Mouse (Mus musculus) intestine, embryonic 16.5 days (tissue): ENCODE results near the gene Ssu72. TPM values are rescaled to one million over a fixed set of nuclear protein-coding genes. Genes with fewer than 3 reads are reported as not detected.
"Not testable (repeated sequence)": the region's sequence is repeated elsewhere in the genome, so short reads cannot be mapped to it uniquely, and the experiment has no call there.

Experiments used
- ATAC-seq: fragments of 200-750 bp; cut with Nextera tagmentation; 2 replicates; pipeline ENCODE4 v1.8.0; 2017; ENCODE audit warnings: moderate TSS enrichment, moderate library complexity
- H3K27ac ChIP-seq: fragments of 300-500 bp; sonication (generic); 2 replicates; pipeline ENCODE4 v1.5.1; 2014; ENCODE audit warnings: mild to moderate bottlenecking, low read length
- H3K27me3 ChIP-seq: fragments of 300-500 bp; sonication (generic); replicated peaks from 2 replicates; pipeline ENCODE4 v1.6.1; 2014; ENCODE audit warnings: low read length, control low read depth, mixed read lengths; ENCODE audit not compliant: control insufficient read depth, insufficient read depth
- H3K36me3 ChIP-seq: fragments of 300-500 bp; sonication (generic); 2 replicates; pipeline ENCODE4 v1.6.1; 2014; ENCODE audit warnings: low read length, control low read depth; ENCODE audit not compliant: control insufficient read depth, insufficient read depth
- H3K4me1 ChIP-seq: fragments of 300-500 bp; sonication (generic); 2 replicates; pipeline ENCODE4 v1.6.1; 2014; ENCODE audit warnings: low read length, control low read depth, mixed read lengths; ENCODE audit not compliant: control insufficient read depth, insufficient read depth
- H3K4me2 ChIP-seq: fragments of 300-500 bp; sonication (generic); 2 replicates; pipeline ENCODE4 v1.6.1; 2014; ENCODE audit warnings: low read depth, low read length, control low read depth
- H3K4me3 ChIP-seq: fragments of 300-500 bp; sonication (generic); 2 replicates; pipeline ENCODE4 v1.5.1; 2014; ENCODE audit warnings: mild to moderate bottlenecking, low read length
- H3K9ac ChIP-seq: fragments of 300-500 bp; sonication (generic); 2 replicates; pipeline ENCODE4 v1.6.1; 2014; ENCODE audit warnings: low read depth, low read length
- H3K9me3 ChIP-seq: fragments of 300-500 bp; sonication (generic); 2 replicates; pipeline ENCODE4 v1.6.1; 2016; ENCODE audit warnings: low read length, control low read depth; ENCODE audit not compliant: control insufficient read depth
- WGBS: fragments of 180-500 bp; shearing (Covaris S2); extraction: QIAGEN DNeasy Blood & Tissue Kit; methylation state at CpG from one replicate; pipeline ENCODE4 v1.1.7; 2014; 5-methylcytosine and 5-hydroxymethylcytosine counted together
- polyA plus RNA-seq: library from polyadenylated mRNA; unstranded; fragments of >200 nt; fragmentation: Nextera tagmentation; extraction: Ambion mirVana; gene quantifications from 2 replicates; pipeline ENCODE4 v1.2.1, GENCODE M21; 2015

Ssu72 gene
- polyA plus RNA-seq, 1 experiment from 2014 or later, result 163 TPM

- 56% methylated on average over 2 of the region's 2 CpGs for WGBS
- H3K9ac ChIP-seq, result no peak overlapping the region
- no peak overlapping the region for H3K4me2 ChIP-seq
- no peaks in the 10 kb centered on the region for H3K36me3 ChIP-seq
- no peak overlapping the region for H3K27ac ChIP-seq
- H3K27me3 ChIP-seq, result no peaks in the 10 kb centered on the region
- H3K4me3 ChIP-seq, result no peak overlapping the region
- H3K4me1 ChIP-seq, result peaks cover 17% of the 10 kb centered on the region
- no peaks in the 10 kb centered on the region for H3K9me3 ChIP-seq
- no peak for ATAC-seq
These were observed 32.5 kb upstream of the Ssu72 start for GRCm38 (mm10) chr4:155672082-155672481.

GRCm38 (mm10) chr4:155675991-155676390 lies 28.6 kb upstream of the Ssu72 start:
- no peaks in the 10 kb centered on the region for H3K9me3 ChIP-seq
- no peaks in the 10 kb centered on the region for H3K4me1 ChIP-seq
- H3K9ac ChIP-seq, result no peak overlapping the region
- no peaks in the 10 kb centered on the region for H3K36me3 ChIP-seq
- no peak overlapping the region for H3K27ac ChIP-seq
- 79% methylated on average over 2 of the region's 2 CpGs for WGBS
- no peak overlapping the region for H3K4me3 ChIP-seq
- no peak overlapping the region for H3K4me2 ChIP-seq
- ATAC-seq, result no peak
- no peaks in the 10 kb centered on the region for H3K27me3 ChIP-seq

- not testable (repeated sequence) for H3K4me3 ChIP-seq, H3K27me3 ChIP-seq, H3K27ac ChIP-seq, H3K9me3 ChIP-seq, H3K4me2 ChIP-seq, H3K36me3 ChIP-seq, ATAC-seq, H3K9ac ChIP-seq, H3K4me1 ChIP-seq
- WGBS, result 89% methylated on average over 15 of the region's 19 CpGs
These were observed 20.8 kb upstream of the Ssu72 start for GRCm38 (mm10) chr4:155683670-155684277.

GRCm38 (mm10) chr4:155687764-155688163 lies 16.8 kb upstream of the Ssu72 start:
- peak overlapping the region; percentile 69 for H3K27ac ChIP-seq
- H3K27me3 ChIP-seq, H3K9me3 ChIP-seq, H3K4me3 ChIP-seq, H3K9ac ChIP-seq, H3K4me2 ChIP-seq, H3K4me1 ChIP-seq, H3K36me3 ChIP-seq: not testable (repeated sequence)
- peak; percentile 72 for ATAC-seq
- WGBS, result 69% methylated on average over 4 of the region's 4 CpGs

- no peak for ATAC-seq
- Histone ChIP-seq H3K4me1 (peaks cover 10% of the 10 kb centered on the region), H3K9ac (no peak overlapping the region), H3K27ac (no peak overlapping the region), H3K4me2 (no peak overlapping the region), H3K9me3 (no peaks in the 10 kb centered on the region), H3K27me3 (no peaks in the 10 kb centered on the region), H3K36me3 (no peaks in the 10 kb centered on the region), H3K4me3 (no peak overlapping the region)
- 82% methylated on average over 12 of the region's 12 CpGs for WGBS
These were observed 13.8 kb upstream of the Ssu72 start for GRCm38 (mm10) chr4:155690571-155691375.

- no peak overlapping the region for H3K4me2 ChIP-seq
- peaks cover 19% of the 10 kb centered on the region for H3K4me1 ChIP-seq
- no peak overlapping the region for H3K9ac ChIP-seq
- no peaks in the 10 kb centered on the region for H3K27me3 ChIP-seq
- no peaks in the 10 kb centered on the region for H3K9me3 ChIP-seq
- H3K4me3 ChIP-seq, result no peak overlapping the region
- H3K27ac ChIP-seq, result no peak overlapping the region
- H3K36me3 ChIP-seq, result no peaks in the 10 kb centered on the region
- ATAC-seq, result no peak
- 95% methylated on average over 3 of the region's 3 CpGs for WGBS
These were observed 12.2 kb upstream of the Ssu72 start for GRCm38 (mm10) chr4:155692421-155692820.

- peak; percentile 81 for ATAC-seq
- Histone ChIP-seq H3K27ac (no peak within 1 kb of the TSS), H3K4me1 (peaks cover 19% of the 10 kb centered on the region), H3K9me3 (no peaks in the 10 kb centered on the region), H3K27me3 (no peaks in the 10 kb centered on the region), H3K4me3 (peak within 1 kb of the TSS; percentile 76), H3K36me3 (no peaks in the 10 kb centered on the region), H3K4me2 (peak within 1 kb of the TSS; percentile 98), H3K9ac (peak within 1 kb of the TSS; percentile 82)
- under 1% methylated on average over 25 of the region's 47 CpGs for WGBS
These were observed 10.5 kb upstream of the Ssu72 start, which contains the start of gene Fndc10 for GRCm38 (mm10) chr4:155694111-155694481. Gene Fndc10, plus strand, starts transcription at chr4:155694342.

GRCm38 (mm10) chr4:155694482-155695401 lies 9.9 kb upstream of the Ssu72 start:
- peak; percentile 72 for ATAC-seq
- Histone ChIP-seq H3K27ac (no peak overlapping the region), H3K9ac (peak overlapping the region; percentile 82), H3K4me2 (peak overlapping the region; percentile 98), H3K9me3 (no peaks in the 10 kb centered on the region), H3K36me3 (no peaks in the 10 kb centered on the region), H3K27me3 (no peaks in the 10 kb centered on the region), H3K4me1 (peaks cover 19% of the 10 kb centered on the region), H3K4me3 (peak overlapping the region; percentile 76)
- WGBS, result 2% methylated on average over 92 of the region's 92 CpGs

- H3K4me3 ChIP-seq, result peak overlapping the region; percentile 5; the same call in 1 of the 2 replicates
- 78% methylated on average over 4 of the region's 4 CpGs for WGBS
- H3K36me3 ChIP-seq, result no peaks in the 10 kb centered on the region
- no peak overlapping the region for H3K27ac ChIP-seq
- no peaks in the 10 kb centered on the region for H3K27me3 ChIP-seq
- peaks cover 19% of the 10 kb centered on the region for H3K4me1 ChIP-seq
- H3K4me2 ChIP-seq, result peak overlapping the region; percentile 98
- ATAC-seq, result no peak
- H3K9ac ChIP-seq, result peak overlapping the region; percentile 82
- H3K9me3 ChIP-seq, result no peaks in the 10 kb centered on the region
These were observed 9.0 kb upstream of the Ssu72 start for GRCm38 (mm10) chr4:155695531-155696062.
